Comparison of ENCODE assay signal across 19 mouse cellular contexts in the genomic region with DNA sequence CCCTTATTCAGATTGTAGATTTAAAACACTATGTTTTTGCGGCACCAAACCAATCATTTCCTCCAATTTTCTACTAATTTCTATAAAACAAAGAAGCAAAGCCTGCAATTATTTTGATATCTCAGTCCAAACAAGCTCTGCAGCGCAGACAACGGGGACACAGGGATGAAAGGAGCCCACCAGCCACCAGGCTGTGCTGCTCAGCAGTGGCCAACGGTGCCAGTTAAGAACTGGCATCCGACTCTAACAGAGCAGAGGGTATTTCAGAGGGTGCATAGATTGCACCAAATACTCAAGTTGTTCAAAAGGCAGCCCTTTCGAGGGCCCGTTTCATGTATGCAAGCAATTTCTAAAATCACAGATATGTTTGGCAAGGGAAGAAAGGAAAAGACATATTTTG.
DNase-seq lines count a peak whose midpoint lies in the region; ATAC-seq and TF ChIP-seq lines count a peak whose summit lies in the region.
"Had no signal": no experiment of that assay in that cellular context is flagged by ENCODE, and none has a peak within 500 bp of the region (broad histone marks: within the 10 kb centered on the region; RNA-seq: fewer than 3 reads in every experiment).

No protein-coding gene starts in this region.

- H3K9me3 ChIP-seq in forebrain, embryonic 15.5 days = no peaks in the 10 kb centered on the region
- H3K9me3 ChIP-seq in forebrain, embryonic 13.5 days (replicated peaks) = peaks cover 8% of the 10 kb centered on the region; the same call in 1 of the 2 replicates
- peaks cover 5% of the 10 kb centered on the region; the same call in 1 of the 2 replicates for H3K9me3 ChIP-seq in liver, embryonic 11.5 days (ENCODE audit: control insufficient read depth, low read length)
- H3K9me3 ChIP-seq: intestine, embryonic 15.5 days; limb, embryonic 15.5 days; neural tube, embryonic 12.5 days had no signal

- H3K9ac ChIP-seq in forebrain, embryonic 15.5 days (replicated peaks) = no peak overlapping the region
- no peak overlapping the region for H3K9ac ChIP-seq in forebrain, embryonic 13.5 days
- no peak overlapping the region for H3K9ac ChIP-seq in liver, embryonic 11.5 days (ENCODE audit: low read depth, low read length)
- H3K9ac ChIP-seq: intestine, embryonic 15.5 days; limb, embryonic 15.5 days; neural tube, embryonic 12.5 days had no signal

- H3K27ac ChIP-seq in forebrain, embryonic 15.5 days (replicated peaks) = no peak overlapping the region
- H3K27ac ChIP-seq in forebrain, embryonic 13.5 days = no peak overlapping the region
- no peak overlapping the region for H3K27ac ChIP-seq in layer of hippocampus, adult 2 months
- no peak overlapping the region for H3K27ac ChIP-seq in liver, embryonic 11.5 days (ENCODE audit: low read depth, low read length)
- H3K27ac ChIP-seq: heart, adult 2 months; intestine, embryonic 15.5 days; limb, embryonic 15.5 days; neural tube, embryonic 12.5 days had no signal

- H3K4me2 ChIP-seq in forebrain, embryonic 15.5 days (replicated peaks) = no peak overlapping the region
- no peak overlapping the region for H3K4me2 ChIP-seq in forebrain, embryonic 13.5 days
- H3K4me2 ChIP-seq in liver, embryonic 11.5 days = no peak overlapping the region
- H3K4me2 ChIP-seq: intestine, embryonic 15.5 days; limb, embryonic 15.5 days; neural tube, embryonic 12.5 days had no signal

- peak; percentile 72; the same call in 1 of the 2 replicates for ATAC-seq in forebrain, embryonic 15.5 days (replicated peaks)
- no peak for ATAC-seq in forebrain, embryonic 13.5 days
- ATAC-seq in liver, embryonic 11.5 days (replicated peaks; ENCODE audit: low FRiP score) = no peak
- ATAC-seq: intestine, embryonic 15.5 days had no signal

- DNase-seq in layer of hippocampus, adult 2 months (ENCODE audit: low spot score in 2 of 2) = no peak
- no peak for DNase-seq in layer of hippocampus, adult 18-20 months (ENCODE audit: low spot score in 2 of 2)
- DNase-seq in right cerebral cortex, postnatal 4 days = peak; percentile 17
- no peak for DNase-seq in right cerebral cortex, postnatal 36 days (ENCODE audit: low spot score in 2 of 2)
- no peak for DNase-seq in liver, embryonic 11.5 days (ENCODE audit: low spot score)
- DNase-seq: adrenal gland, postnatal 25 days; cerebellum, adult 18-20 months; heart, adult 2 months; heart, postnatal 4 days; kidney, adult 9 months; kidney, postnatal 25 days; lung, postnatal 10 days; spleen, adult 18-20 months; thymus, postnatal 36 days had no signal

- H3K36me3 ChIP-seq in forebrain, embryonic 15.5 days = no peaks in the 10 kb centered on the region
- H3K36me3 ChIP-seq in forebrain, embryonic 13.5 days (ENCODE audit: poor library complexity, severe bottlenecking) = no peaks in the 10 kb centered on the region
- H3K36me3 ChIP-seq in liver, embryonic 11.5 days (ENCODE audit: control insufficient read depth, insufficient read depth, low read length) = no peaks in the 10 kb centered on the region
- H3K36me3 ChIP-seq: intestine, embryonic 15.5 days; limb, embryonic 15.5 days; neural tube, embryonic 12.5 days had no signal

- WGBS in forebrain, embryonic 15.5 days = 52% methylated on average over 7 of the region's 7 CpGs
- WGBS in forebrain, embryonic 13.5 days = 68% methylated on average over 7 of the region's 7 CpGs
- 87% methylated on average over 7 of the region's 7 CpGs for WGBS in liver, embryonic 11.5 days

- no peak overlapping the region for H3K4me3 ChIP-seq in forebrain, embryonic 15.5 days
- no peak overlapping the region for H3K4me3 ChIP-seq in forebrain, embryonic 13.5 days
- no peak overlapping the region for H3K4me3 ChIP-seq in layer of hippocampus, adult 2 months
- no peak overlapping the region for H3K4me3 ChIP-seq in liver, embryonic 11.5 days (ENCODE audit: low read depth, low read length)
- H3K4me3 ChIP-seq: heart, adult 2 months; intestine, embryonic 15.5 days; limb, embryonic 15.5 days; neural tube, embryonic 12.5 days had no signal

- peak; percentile 59 for TF ChIP-seq CTCF in layer of hippocampus, adult 2 months (conservative IDR thresholded peaks at IDR 0.05)

- H3K27me3 ChIP-seq in forebrain, embryonic 15.5 days = no peaks in the 10 kb centered on the region
- H3K27me3 ChIP-seq in forebrain, embryonic 13.5 days = no peaks in the 10 kb centered on the region
- no peaks in the 10 kb centered on the region for H3K27me3 ChIP-seq in liver, embryonic 11.5 days (replicated peaks; ENCODE audit: control insufficient read depth, insufficient read depth, low read length)
- H3K27me3 ChIP-seq: intestine, embryonic 15.5 days; limb, embryonic 15.5 days; neural tube, embryonic 12.5 days had no signal

- peaks cover 12% of the 10 kb centered on the region for H3K4me1 ChIP-seq in forebrain, embryonic 15.5 days
- H3K4me1 ChIP-seq in forebrain, embryonic 13.5 days = peaks cover 15% of the 10 kb centered on the region
- no peaks in the 10 kb centered on the region for H3K4me1 ChIP-seq in liver, embryonic 11.5 days (replicated peaks; ENCODE audit: control insufficient read depth, insufficient read depth, low read length)
- H3K4me1 ChIP-seq: intestine, embryonic 15.5 days; limb, embryonic 15.5 days; neural tube, embryonic 12.5 days had no signal
